Mouse (Mus musculus) forebrain, embryonic 15.5 days (tissue): ENCODE measurements around the gene Ccl22. TPM values are rescaled to one million over a fixed set of nuclear protein-coding genes. Genes with fewer than 3 reads are reported as not detected.

Source experiments
- ATAC-seq: fragments of 200-750 bp; cut with Nextera tagmentation; replicated peaks from 2 replicates; pipeline ENCODE4 v1.8.0; 2017; ENCODE audit warnings: mild to moderate bottlenecking, moderate TSS enrichment, moderate library complexity
- H3K27ac ChIP-seq: fragments of 300-500 bp; sonication (generic); replicated peaks from 2 replicates; pipeline ENCODE4 v1.5.1; 2015; ENCODE audit warnings: mild to moderate bottlenecking, inconsistent platforms
- H3K27me3 ChIP-seq: fragments of 300-500 bp; sonication (generic); 2 replicates; pipeline ENCODE4 v1.6.1; 2015; ENCODE audit warnings: inconsistent platforms
- H3K36me3 ChIP-seq: fragments of 300-500 bp; sonication (generic); 2 replicates; pipeline ENCODE4 v1.6.1; 2015; ENCODE audit warnings: mild to moderate bottlenecking, inconsistent platforms
- H3K4me1 ChIP-seq: fragments of 300-500 bp; sonication (generic); 2 replicates; pipeline ENCODE4 v1.6.1; 2015; ENCODE audit warnings: inconsistent platforms
- H3K4me2 ChIP-seq: fragments of 300-500 bp; sonication (generic); replicated peaks from 2 replicates; pipeline ENCODE4 v1.6.1; 2015; ENCODE audit warnings: mild to moderate bottlenecking, inconsistent platforms
- H3K4me3 ChIP-seq: fragments of 300-500 bp; sonication (generic); 2 replicates; pipeline ENCODE4 v1.5.1; 2015; ENCODE audit warnings: mild to moderate bottlenecking, inconsistent platforms
- H3K9ac ChIP-seq: fragments of 300-500 bp; sonication (generic); replicated peaks from 2 replicates; pipeline ENCODE4 v1.6.1; 2015; ENCODE audit warnings: mild to moderate bottlenecking, inconsistent platforms
- H3K9me3 ChIP-seq: fragments of 300-500 bp; sonication (generic); 2 replicates; pipeline ENCODE4 v1.6.1; 2016; ENCODE audit warnings: inconsistent platforms
- WGBS: fragments of 180-500 bp; shearing (Covaris S2); methylation state at CpG from one replicate; pipeline ENCODE4 v1.1.7; 2015; ENCODE audit warnings: mixed read lengths; 5-methylcytosine and 5-hydroxymethylcytosine counted together
- polyA plus RNA-seq: library from polyadenylated mRNA; unstranded; fragments of >200 nt; fragmentation: Nextera tagmentation; extraction: Ambion mirVana; gene quantifications from 2 replicates; pipeline ENCODE4 v1.2.1, GENCODE M21; 2015

Ccl22 gene
- polyA plus RNA-seq, 1 experiment from 2014 or later = not detected

DNA sequence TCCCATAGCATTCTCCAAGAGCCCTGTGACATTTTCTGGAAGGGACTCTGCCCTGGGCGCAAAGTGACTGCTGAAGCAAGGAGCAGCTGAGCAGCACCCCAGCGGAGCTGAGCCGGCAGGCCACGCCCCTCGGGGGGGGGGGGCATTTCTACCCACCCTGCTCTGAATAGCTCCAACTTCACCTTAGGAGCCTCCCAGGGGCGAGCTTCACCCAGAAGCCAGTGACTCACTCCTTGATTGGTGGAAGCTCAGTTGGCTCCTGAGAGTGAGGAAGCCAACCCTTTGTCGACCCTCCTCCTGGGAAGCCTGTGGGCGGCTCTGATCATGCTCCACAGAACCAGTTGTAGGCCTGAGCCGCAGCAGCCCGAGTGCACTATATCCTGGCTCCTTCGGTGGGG lies 36.4 kb downstream of the Ccl22 start:
- no peaks in the 10 kb centered on the region for H3K27me3 ChIP-seq
- no peak overlapping the region for H3K27ac ChIP-seq
- 9% methylated on average over 11 of the region's 11 CpGs for WGBS
- no peak for ATAC-seq
- no peak overlapping the region for H3K4me3 ChIP-seq
- no peak overlapping the region for H3K9ac ChIP-seq
- no peaks in the 10 kb centered on the region for H3K9me3 ChIP-seq
- no peaks in the 10 kb centered on the region for H3K36me3 ChIP-seq
- peaks cover 12% of the 10 kb centered on the region for H3K4me1 ChIP-seq
- no peak overlapping the region for H3K4me2 ChIP-seq

DNA sequence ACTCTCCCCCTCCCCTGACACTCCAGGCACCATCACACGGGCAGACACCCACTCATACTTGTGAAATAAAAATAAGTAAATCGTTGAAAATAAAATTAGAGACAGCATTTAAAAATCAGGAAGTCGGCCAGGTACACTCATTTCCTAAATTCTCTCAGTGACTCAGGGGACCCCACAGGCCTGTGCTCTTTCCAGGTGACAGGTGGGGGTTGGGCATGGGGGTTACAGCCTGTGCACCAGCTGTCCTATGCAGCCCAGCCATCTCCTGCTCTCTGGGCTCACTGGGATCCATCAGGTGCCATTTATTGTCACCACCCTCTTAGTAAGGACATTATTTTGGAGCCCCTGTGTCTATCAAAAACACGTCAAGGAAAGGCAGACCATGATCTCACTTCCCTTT lies 38.5 kb downstream of the Ccl22 start:
- Histone ChIP-seq H3K27me3 (no peaks in the 10 kb centered on the region), H3K9ac (no peak overlapping the region), H3K36me3 (no peaks in the 10 kb centered on the region), H3K9me3 (no peaks in the 10 kb centered on the region), H3K4me3 (no peak overlapping the region), H3K4me1 (peaks cover 3% of the 10 kb centered on the region; the same call in 1 of the 2 replicates), H3K4me2 (no peak overlapping the region), H3K27ac (no peak overlapping the region)
- ATAC-seq = no peak
- 79% methylated on average over 4 of the region's 4 CpGs for WGBS

GRCm38 (mm10) chr8:94785247-94785985 lies 40.0 kb downstream of the Ccl22 start:
- no peaks in the 10 kb centered on the region for H3K36me3 ChIP-seq
- WGBS = 64% methylated on average over 12 of the region's 12 CpGs
- no peak for ATAC-seq

GRCm38 (mm10) chr8:94785995-94786595 lies 40.7 kb downstream of the Ccl22 start:
- no peak for ATAC-seq

More at GRCm38 (mm10) chr8:94785247-94785985, 40.0 kb downstream of the Ccl22 start:
- Histone ChIP-seq H3K4me3 (no peak overlapping the region), H3K27me3 (no peaks in the 10 kb centered on the region), H3K4me2 (no peak overlapping the region), H3K4me1 (0 out of 2 replicates have a peak, but pooled peaks cover 3% of the 10 kb centered on the region), H3K9ac (no peak overlapping the region), H3K9me3 (no peaks in the 10 kb centered on the region), H3K27ac (no peak overlapping the region)

DNA sequence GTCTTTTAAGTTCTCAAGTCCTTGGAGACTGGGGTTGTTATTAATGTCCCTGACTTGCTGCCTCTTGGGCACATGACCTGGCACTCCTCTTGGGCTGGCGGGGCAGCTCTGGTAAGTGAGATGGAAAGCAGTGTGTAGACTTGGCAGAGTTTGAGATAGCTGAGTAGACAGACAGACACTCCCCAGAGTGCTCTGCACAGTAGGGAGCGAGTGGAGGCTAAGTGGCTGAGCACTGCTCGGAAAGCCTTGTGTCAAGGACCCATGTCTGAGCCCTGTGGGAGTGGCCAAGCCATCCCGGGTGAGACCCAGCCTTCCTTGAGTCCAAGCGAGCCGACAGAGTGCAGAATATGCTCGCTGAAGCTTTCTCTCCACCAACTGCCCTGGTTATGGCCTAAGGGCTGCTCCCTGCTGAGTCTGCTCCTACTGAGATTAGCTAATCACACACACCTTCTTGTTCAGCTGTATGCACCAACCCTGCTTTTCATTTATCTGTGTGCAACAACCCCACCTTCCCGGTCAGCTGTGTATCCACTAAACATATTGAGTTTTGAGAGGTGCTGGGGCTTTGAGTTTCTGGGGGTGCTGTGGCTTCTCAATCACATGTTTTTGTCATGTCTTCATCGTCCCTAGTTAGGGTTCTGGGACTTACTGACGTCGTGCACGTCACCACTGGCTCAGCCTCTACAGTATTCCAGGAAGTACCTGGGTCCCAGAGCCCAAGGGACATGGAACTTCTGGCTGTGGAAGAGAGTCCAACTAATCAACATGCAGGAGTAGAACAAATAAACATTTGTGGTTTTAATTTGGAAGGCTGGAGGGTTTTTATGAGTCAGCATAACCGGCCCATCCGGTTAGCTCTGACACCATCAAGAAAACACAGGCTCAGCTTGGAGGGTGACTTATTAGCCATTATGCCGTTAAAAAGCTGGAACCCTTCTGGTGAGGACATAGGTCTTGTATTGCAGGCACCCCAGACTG lies 42.4 kb downstream of the Ccl22 start:
- Histone ChIP-seq H3K27me3 (no peaks in the 10 kb centered on the region), H3K4me1 (no peaks in the 10 kb centered on the region), H3K4me2 (no peak overlapping the region), H3K9ac (no peak overlapping the region), H3K27ac (no peak overlapping the region), H3K4me3 (no peak overlapping the region), H3K36me3 (no peaks in the 10 kb centered on the region), H3K9me3 (no peaks in the 10 kb centered on the region)
- no peak for ATAC-seq
- 79% methylated on average over 15 of the region's 15 CpGs for WGBS

More at GRCm38 (mm10) chr8:94785995-94786595, 40.7 kb downstream of the Ccl22 start:
- Histone ChIP-seq H3K27ac (no peak overlapping the region), H3K9me3 (no peaks in the 10 kb centered on the region), H3K4me2 (no peak overlapping the region), H3K4me1 (0 out of 2 replicates have a peak, but pooled peaks cover 3% of the 10 kb centered on the region), H3K4me3 (no peak overlapping the region), H3K36me3 (no peaks in the 10 kb centered on the region), H3K9ac (no peak overlapping the region), H3K27me3 (no peaks in the 10 kb centered on the region)
- WGBS = 73% methylated on average over 6 of the region's 6 CpGs

- Histone ChIP-seq H3K27ac (no peak overlapping the region), H3K9me3 (no peaks in the 10 kb centered on the region), H3K27me3 (no peaks in the 10 kb centered on the region), H3K4me3 (no peak overlapping the region), H3K4me1 (no peaks in the 10 kb centered on the region), H3K4me2 (no peak overlapping the region), H3K9ac (no peak overlapping the region), H3K36me3 (no peaks in the 10 kb centered on the region)
- 43% methylated on average over 10 of the region's 10 CpGs for WGBS
- no peak for ATAC-seq
Measured at GRCm38 (mm10) chr8:94789256-94789955, 44.0 kb downstream of the Ccl22 start.

- H3K9me3 ChIP-seq = no peaks in the 10 kb centered on the region
- H3K27me3 ChIP-seq = no peaks in the 10 kb centered on the region
- H3K9ac ChIP-seq = no peak overlapping the region
- H3K27ac ChIP-seq = no peak overlapping the region
- no peak overlapping the region for H3K4me2 ChIP-seq
- WGBS = 95% methylated on average over 4 of the region's 4 CpGs
- no peaks in the 10 kb centered on the region for H3K36me3 ChIP-seq
- ATAC-seq = no peak
- H3K4me3 ChIP-seq = no peak overlapping the region
- no peaks in the 10 kb centered on the region for H3K4me1 ChIP-seq
Measured at GRCm38 (mm10) chr8:94794368-94794767, 49.0 kb downstream of the Ccl22 start.

DNA sequence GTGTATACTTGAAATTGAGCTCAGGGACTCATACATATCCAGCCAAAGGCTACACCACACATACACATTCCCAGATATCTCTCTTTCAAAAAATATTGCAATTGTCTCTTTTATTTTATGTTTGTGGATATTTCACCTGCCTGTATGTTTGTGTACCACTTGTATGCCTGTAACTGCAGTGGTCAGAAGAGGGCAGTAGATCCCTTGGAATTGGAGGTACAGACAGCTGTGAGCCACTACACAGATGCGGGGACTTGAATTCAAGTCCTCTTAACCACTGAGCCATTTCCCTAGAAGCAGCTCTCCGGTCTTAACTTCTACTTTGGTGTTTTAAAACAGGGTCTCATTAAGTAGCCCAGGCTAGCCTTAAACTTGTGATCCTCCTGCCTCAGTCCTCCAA lies 49.4 kb downstream of the Ccl22 start:
- 93% methylated on average over 2 of the region's 2 CpGs for WGBS
- Histone ChIP-seq H3K27ac (no peak overlapping the region), H3K36me3 (no peaks in the 10 kb centered on the region), H3K4me1 (no peaks in the 10 kb centered on the region), H3K9me3 (no peaks in the 10 kb centered on the region), H3K9ac (no peak overlapping the region), H3K27me3 (no peaks in the 10 kb centered on the region), H3K4me2 (no peak overlapping the region), H3K4me3 (no peak overlapping the region)
- ATAC-seq = no peak

DNA sequence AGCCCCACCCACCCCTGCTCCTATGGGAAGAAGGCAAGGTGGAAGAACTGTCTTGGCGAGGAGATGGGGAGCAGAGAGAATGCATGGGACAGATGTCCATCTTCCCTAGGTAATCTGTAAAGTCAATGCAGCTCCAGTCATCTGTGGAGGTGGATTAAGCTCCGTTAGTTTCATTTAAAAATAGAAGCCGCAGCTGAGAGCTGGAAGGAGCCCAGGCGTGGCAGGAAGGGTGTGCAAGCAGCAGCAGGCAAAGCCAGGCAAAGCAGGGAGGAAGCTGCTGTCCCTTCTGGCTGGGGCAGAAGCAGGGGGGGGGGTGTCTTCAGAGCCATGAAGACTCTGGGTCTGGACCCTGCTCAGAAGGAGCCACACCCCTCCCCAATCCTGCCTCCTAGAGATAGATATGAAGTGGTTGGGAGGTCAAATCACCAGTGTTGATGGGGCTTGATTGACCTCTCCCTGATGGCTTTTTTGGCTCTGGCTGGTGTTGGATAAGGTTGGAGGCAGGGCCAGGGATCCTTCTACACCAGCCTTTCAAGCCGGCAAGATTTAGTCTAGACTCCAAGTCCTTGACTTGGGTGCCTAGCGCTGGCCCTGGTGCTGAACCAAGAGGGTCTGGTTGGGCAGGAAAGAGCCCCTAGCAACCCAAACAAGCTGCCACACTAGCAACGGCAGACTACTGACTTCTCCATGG lies 55.0 kb downstream of the Ccl22 start:
- H3K4me2 ChIP-seq = no peak overlapping the region
- H3K27me3 ChIP-seq = no peaks in the 10 kb centered on the region
- no peak for ATAC-seq
- H3K4me3 ChIP-seq = no peak overlapping the region
- H3K4me1 ChIP-seq = no peaks in the 10 kb centered on the region
- H3K36me3 ChIP-seq = no peaks in the 10 kb centered on the region
- no peak overlapping the region for H3K9ac ChIP-seq
- WGBS = 70% methylated on average over 7 of the region's 7 CpGs
- no peak overlapping the region for H3K27ac ChIP-seq
- no peaks in the 10 kb centered on the region for H3K9me3 ChIP-seq
